Mouse (Mus musculus): ENCODE measurements around the gene Cpeb1. TPM values are rescaled to one million over a fixed set of nuclear protein-coding genes. Genes with fewer than 3 reads are reported as not detected.
"Not testable (repeated sequence)": the region's sequence is repeated elsewhere in the genome, so short reads cannot be mapped to it uniquely, and the experiment has no call there.

Gene Cpeb1
- total RNA-seq (2021), result 10 to 100 TPM in 1 of 2 experiments, 1 to 10 TPM in 1; 9.8 to 11.5 TPM

GRCm38 (mm10) chr7:81455155-81455651, at the start of gene Cpeb1:
TSS of gene Cpeb1 (minus strand) at chr7:81455465.
- intact Hi-C loops (cut with DNase I), result loop anchor here (5.0 to 10.0 kb wide), 2 partner anchors 67 to 310 kb away; partner anchors contain the start of gene Ramac

DNA sequence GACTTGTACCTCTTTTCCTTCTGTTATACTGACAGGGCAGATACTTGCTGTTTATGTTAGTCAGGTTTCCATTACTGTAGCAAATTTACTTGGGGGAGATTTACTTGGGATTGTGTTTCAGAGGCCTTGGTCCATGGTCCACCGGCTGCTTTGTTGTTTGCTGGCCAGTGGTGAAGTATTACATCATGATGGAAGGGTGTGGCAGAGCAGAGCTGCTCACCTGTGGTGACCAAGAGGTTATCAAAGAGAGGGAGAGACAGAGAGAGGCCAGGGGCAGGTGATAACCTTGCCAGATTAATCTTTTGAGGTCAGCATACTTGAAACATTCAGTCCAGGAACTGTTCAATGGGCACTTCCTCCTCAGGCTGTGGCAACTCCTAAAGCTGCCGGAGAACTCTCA, 45.8 kb upstream of the Cpeb1 start:
- intact Hi-C loops (cut with DNase I), result no loop called here
- DNase-seq, result no peak

More at GRCm38 (mm10) chr7:81455155-81455651, at the start of gene Cpeb1:
- peak; percentile 77 to 83 for DNase-seq

DNA sequence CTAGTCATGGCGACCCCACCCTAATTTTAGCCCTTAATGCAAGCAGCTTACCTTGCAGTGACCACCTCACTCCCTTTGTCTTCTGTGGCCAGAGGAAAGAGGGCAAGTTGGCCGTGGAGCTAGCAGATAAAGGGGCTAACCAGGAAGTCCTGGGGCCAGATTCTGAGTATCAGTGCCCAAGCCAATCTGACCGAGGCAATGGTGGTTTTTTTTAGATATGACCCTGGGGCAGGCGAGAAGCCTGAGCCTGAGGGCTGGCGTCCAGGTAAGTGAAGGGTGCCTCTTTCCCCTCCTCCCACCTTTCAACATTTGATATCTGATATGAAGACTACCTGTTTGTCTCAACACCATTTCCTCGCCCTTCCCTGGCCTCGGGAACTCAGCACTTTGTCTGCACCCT, 42.9 kb upstream of the Cpeb1 start, which contains the start of gene BC048679:
TSS of gene BC048679 (minus strand) at position 101 of the 400 bp plus-strand sequence.
- intact Hi-C loops (cut with DNase I), result no loop called here

GRCm38 (mm10) chr7:81497171-81497570, 41.9 kb upstream of the Cpeb1 start:
- DNase-seq, result no peak
- intact Hi-C loops (cut with DNase I), result no loop called here

More for the DNA sequence above, 42.9 kb upstream of the Cpeb1 start, which contains the start of gene BC048679:
- no peak for DNase-seq

GRCm38 (mm10) chr7:81493331-81494021, 38.2 kb upstream of the Cpeb1 start, which contains the start of gene Ap3b2:
TSS of gene Ap3b2 (minus strand) at chr7:81493925.
- DNase-seq, result peak; percentile 74 to 79
- intact Hi-C loops (cut with DNase I), result no loop called here

DNA sequence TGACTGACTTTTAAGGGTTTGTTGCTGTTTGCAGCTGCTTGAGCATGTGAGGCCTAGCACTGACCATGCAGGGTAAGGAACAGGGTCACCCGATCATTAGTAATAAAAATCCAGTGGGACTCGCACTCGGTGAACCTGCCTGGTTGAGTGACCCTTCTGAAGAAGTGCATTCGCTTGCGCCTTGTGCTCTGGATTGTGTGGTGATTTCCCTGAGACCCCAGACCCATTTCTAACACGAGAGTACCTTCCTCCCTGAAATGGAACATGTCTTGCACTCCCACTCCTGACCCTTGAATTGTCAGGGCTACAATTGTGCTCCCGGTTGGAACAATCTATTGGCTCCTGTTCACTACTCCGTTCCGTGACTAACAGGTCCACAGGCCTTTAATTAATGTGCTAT, 37.4 kb upstream of the Cpeb1 start:
- intact Hi-C loops (cut with DNase I), result no loop called here
- DNase-seq, result no peak

GRCm38 (mm10) chr7:81489649-81490048, 34.4 kb upstream of the Cpeb1 start:
- no peak for DNase-seq
- intact Hi-C loops (cut with DNase I), result no loop called here

DNA sequence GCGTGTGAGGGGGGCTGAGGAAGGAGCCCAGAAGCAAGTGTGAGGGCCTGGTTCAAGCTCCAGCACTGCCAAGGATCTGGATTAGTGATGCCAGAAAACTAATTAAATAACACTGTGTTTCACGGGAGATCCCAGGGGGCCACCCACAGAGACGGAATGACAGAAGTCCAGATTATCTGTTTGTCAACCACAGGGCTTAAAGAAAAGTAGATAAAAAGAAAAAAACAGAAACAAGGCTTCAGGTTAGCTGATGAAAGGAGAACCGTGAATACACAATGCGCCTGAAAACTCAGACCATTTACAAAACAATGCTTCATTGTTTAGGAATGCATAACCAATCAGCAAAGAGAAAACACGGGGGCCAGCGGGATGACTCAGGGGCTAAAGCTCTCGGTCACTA, 25.5 kb upstream of the Cpeb1 start:
- intact Hi-C loops (cut with DNase I), result no loop called here
- no peak for DNase-seq

GRCm38 (mm10) chr7:81479531-81480090, 24.3 kb upstream of the Cpeb1 start:
- DNase-seq, result no peak
- intact Hi-C loops (cut with DNase I), result no loop called here

DNA sequence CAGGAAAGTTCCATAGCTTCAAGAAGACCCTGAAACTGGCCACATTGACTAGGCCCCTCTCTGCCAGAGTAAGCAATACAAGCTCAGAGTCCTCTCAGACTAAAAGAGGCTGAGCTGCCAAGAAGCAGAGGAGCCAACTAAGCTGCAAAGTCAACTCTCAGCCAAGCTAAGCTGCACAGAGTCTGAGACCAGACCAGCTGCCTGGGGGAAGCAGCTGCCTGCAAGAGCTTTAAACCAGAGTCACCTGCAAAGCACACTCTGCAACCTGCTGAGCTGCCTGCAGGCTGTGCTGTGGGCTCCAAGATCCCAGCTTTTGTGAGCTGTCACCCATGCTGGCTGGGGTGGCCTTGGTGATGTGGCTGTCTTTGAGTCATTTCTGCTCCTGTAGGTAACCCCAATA, 23.0 kb upstream of the Cpeb1 start:
- DNase-seq; intact Hi-C loops (cut with DNase I): not testable (repeated sequence)

GRCm38 (mm10) chr7:81476833-81477232, 21.6 kb upstream of the Cpeb1 start:
- DNase-seq, result no peak
- intact Hi-C loops (cut with DNase I), result no loop called here

- intact Hi-C loops (cut with DNase I), result no loop called here
Measured at GRCm38 (mm10) chr7:81475221-81475620, 20.0 kb upstream of the Cpeb1 start.

DNA sequence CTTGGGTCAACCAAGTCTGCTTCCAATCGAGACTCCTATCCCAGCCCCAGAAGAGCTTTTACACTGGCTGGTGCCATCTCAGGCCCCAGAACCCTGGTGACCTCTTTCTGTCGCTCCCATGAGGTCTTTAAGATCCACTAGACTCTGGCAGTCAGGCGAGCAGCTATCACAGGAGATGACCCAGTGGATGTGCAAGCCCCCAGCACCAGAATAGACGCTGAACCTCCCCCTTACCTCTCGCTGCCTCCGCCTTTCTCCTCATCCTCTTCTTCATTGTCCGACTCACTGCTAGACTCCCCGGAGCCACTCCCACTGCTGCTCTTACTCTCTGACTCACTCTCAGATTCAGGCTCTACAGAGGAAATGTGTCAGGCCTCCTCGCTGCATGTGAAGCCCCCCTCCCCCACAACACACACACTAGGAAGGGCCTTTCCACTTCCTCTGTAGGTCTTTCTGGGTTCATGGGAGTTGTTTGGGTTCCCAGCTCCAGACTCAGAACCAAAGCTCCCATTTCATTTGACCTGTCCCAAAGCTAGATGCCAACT, 9.7 kb upstream of the Cpeb1 start:
- no peak for DNase-seq
- intact Hi-C loops (cut with DNase I), result no loop called here

More at GRCm38 (mm10) chr7:81475221-81475620, 20.0 kb upstream of the Cpeb1 start:
- DNase-seq, result no peak

DNA sequence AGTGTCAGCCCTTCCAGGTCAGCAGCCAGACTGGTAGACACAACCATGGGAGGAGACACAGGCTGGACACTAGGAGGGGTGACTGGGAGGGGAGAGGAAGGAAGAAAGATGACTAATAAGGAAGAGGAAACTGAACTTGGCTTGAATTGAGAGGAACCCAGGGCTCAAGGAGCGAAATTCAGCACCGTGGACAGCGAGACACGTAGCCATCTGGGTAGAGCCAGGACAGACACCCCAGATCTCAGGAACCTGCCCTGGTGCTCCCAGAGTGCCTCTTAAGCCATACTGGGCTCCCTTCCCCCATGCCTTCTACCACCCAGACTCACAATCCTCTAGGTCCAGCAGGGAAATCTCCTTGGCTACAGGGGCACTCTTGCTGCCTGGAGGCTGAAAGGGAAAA, 8.9 kb upstream of the Cpeb1 start:
- intact Hi-C loops (cut with DNase I), result no loop called here
- DNase-seq, result peak; percentile 14 to 23

- no peak for DNase-seq
- intact Hi-C loops (cut with DNase I), result no loop called here
Measured at GRCm38 (mm10) chr7:81462815-81463214, 7.5 kb upstream of the Cpeb1 start.

- DNase-seq, result peak; percentile 53 to 62
- intact Hi-C loops (cut with DNase I), result loop anchor here (5.0 to 10.0 kb wide), 2 partner anchors 68 to 310 kb away; partner anchors contain the start of gene Ramac
Measured at GRCm38 (mm10) chr7:81454331-81455039, 780 bp downstream of the Cpeb1 start.

GRCm38 (mm10) chr7:81453443-81454274, 1.6 kb downstream of the Cpeb1 start:
- peak; percentile 21 to 44 for DNase-seq
- intact Hi-C loops (cut with DNase I), result loop anchor here (10.0 kb wide), 1 partner anchor 311 kb away; the partner anchor contains the start of gene Ramac

GRCm38 (mm10) chr7:81452971-81453441, 2.3 kb downstream of the Cpeb1 start:
- intact Hi-C loops (cut with DNase I), result loop anchor here (10.0 kb wide), 1 partner anchor 312 kb away; the partner anchor contains the start of gene Ramac
- peak; percentile 24 to 46 for DNase-seq

- peak; percentile 5 to 29 for DNase-seq
- intact Hi-C loops (cut with DNase I), result no loop called here
Measured at GRCm38 (mm10) chr7:81398957-81399356, 56.3 kb downstream of the Cpeb1 start.

- intact Hi-C loops (cut with DNase I), result no loop called here
- DNase-seq, result no peak
Measured at GRCm38 (mm10) chr7:81379363-81379762, 75.9 kb downstream of the Cpeb1 start.
